Mouse (Mus musculus) thymus, adult 2 months (tissue): ENCODE data around the gene Scgb2b27.
"Not testable (repeated sequence)": the region's sequence is repeated elsewhere in the genome, so short reads cannot be mapped to it uniquely, and the experiment has no call there.

Source experiments
- CTCF ChIP-seq: fragments of 200-500 bp; IDR thresholded peaks from 2 replicates; pipeline ENCODE4 v1.5.1; 2012; ENCODE audit warnings: mild to moderate bottlenecking, control low read depth, low read length, moderate library complexity, borderline replicate concordance; ENCODE audit not compliant: control insufficient read depth, poor library complexity, insufficient read depth; ENCODE audit errors: extremely low read depth
- POLR2A ChIP-seq: fragments of 200-500 bp; IDR thresholded peaks from 2 replicates; pipeline ENCODE4 v1.6.1; 2012; ENCODE audit warnings: mild to moderate bottlenecking, low read length, control low read depth, moderate library complexity; ENCODE audit not compliant: control insufficient read depth, poor library complexity, insufficient read depth; ENCODE audit errors: extremely low read depth

GRCm38 (mm10) chr7:33982281-33982680 lies 31.5 kb downstream of the Scgb2b27 start:
- TF ChIP-seq CTCF, POLR2A: not testable (repeated sequence)
